Mouse (Mus musculus): ENCODE measurements around the gene Gm19935. TPM values are rescaled to one million over a fixed set of nuclear protein-coding genes. Genes with fewer than 3 reads are reported as not detected.

The Gm19935 gene
- polyA plus RNA-seq, 1 experiment from 2014 or later, result 1.1 TPM

DNA sequence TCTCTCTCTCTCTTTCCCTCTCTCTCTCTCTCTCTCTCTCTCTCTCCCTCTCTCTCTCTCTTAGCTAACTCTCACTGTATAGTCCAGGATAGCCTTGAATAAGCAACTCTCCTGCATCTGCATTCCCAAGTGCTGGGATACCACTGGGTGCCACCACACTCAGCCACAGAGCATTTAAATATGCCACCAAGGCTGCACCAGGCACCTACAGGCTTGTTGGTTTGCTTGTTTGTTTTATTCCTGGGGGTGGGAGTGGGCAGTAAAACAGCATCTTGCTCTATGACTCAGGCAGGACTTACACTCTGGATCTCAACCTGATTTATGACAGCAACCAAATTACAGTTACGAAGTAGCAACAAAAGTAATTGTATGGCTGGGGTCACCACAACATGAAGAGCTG, 25.6 kb downstream of the Gm19935 start:
- Histone ChIP-seq H3K4me1 (peaks cover 11% of the 10 kb centered on the region), H3K4me3 (no peak overlapping the region), H3K27ac (replicated peaks) (no peak overlapping the region), H3K4me2 (replicated peaks) (no peak overlapping the region), H3K27me3 (no peaks in the 10 kb centered on the region), H3K36me3 (no peaks in the 10 kb centered on the region), H3K9ac (replicated peaks) (no peak overlapping the region), H3K9me3 (no peaks in the 10 kb centered on the region)
- no peak for ATAC-seq (replicated peaks)
- WGBS, result 100% methylated on average over 1 of the region's 1 CpGs

DNA sequence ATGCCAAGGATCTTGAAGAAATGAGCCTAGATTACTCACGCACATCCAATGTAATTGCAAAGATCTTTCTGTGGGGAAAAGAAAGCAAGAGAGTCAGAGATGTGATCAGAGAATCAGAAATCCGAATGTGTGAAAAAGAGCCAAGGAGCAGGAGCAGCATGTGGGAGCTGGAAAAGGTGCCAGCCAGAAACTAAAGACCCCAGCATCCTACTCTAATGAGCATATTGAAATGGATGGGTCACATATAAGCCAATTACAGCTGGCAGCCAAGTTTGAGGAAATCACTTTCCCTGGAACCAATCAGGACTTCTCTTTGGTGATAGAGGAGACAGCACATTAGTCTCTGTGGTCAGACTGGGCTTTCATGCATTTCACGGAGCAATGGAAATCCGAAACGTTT, 47.4 kb downstream of the Gm19935 start:
- Histone ChIP-seq H3K4me2 (replicated peaks) (no peak overlapping the region), H3K9me3 (no peaks in the 10 kb centered on the region), H3K27ac (replicated peaks) (no peak overlapping the region), H3K27me3 (no peaks in the 10 kb centered on the region), H3K36me3 (no peaks in the 10 kb centered on the region), H3K4me1 (no peaks in the 10 kb centered on the region), H3K4me3 (no peak overlapping the region), H3K9ac (replicated peaks) (no peak overlapping the region)
- ATAC-seq (replicated peaks), result no peak
- WGBS, result 72% methylated on average over 5 of the region's 5 CpGs

Small RNAs within 50 kb of the gene (microRNA-seq; reads per million reads assigned to microRNA genes)
- gene Gm44382, result not detected

Other genes with a start within 250 kb of the Gm19935 start
- 91.0 and 102 TPM in 2 replicates for gene Chd9, start 11.0 kb upstream of the Gm19935 start, polyA plus RNA-seq (2015; fragmentation: Nextera tagmentation; extraction: Ambion mirVana)

Measured in forebrain, embryonic 15.5 days (tissue).